In genomic region chr8:105554087-105554486, GRCm38 (mm10) we compare ENCODE assay signal across 8 mouse cellular contexts. TPM values are rescaled to one million over a fixed set of nuclear protein-coding genes. Genes with fewer than 3 reads are reported as not detected.
DNase-seq lines count a peak whose midpoint lies in the region; ATAC-seq and TF ChIP-seq lines count a peak whose summit lies in the region.
"Had no signal": no experiment of that assay in that cellular context is flagged by ENCODE, and none has a peak within 500 bp of the region (broad histone marks: within the 10 kb centered on the region; RNA-seq: fewer than 3 reads in every experiment).

No protein-coding gene starts in this region.

- H3K4me1 ChIP-seq in ES-Bruce4 (ENCODE audit: control insufficient read depth, insufficient read depth, low read length): no peaks in the 10 kb centered on the region
- peaks cover 3% of the 10 kb centered on the region; the same call in 1 of the 2 replicates for H3K4me1 ChIP-seq in embryonic facial prominence, embryonic 10.5 days
- no peaks in the 10 kb centered on the region; the same call in 1 of the 2 replicates for H3K4me1 ChIP-seq in heart, postnatal 0 days (ENCODE audit: control insufficient read depth, insufficient read depth)
- no peaks in the 10 kb centered on the region for H3K4me1 ChIP-seq in kidney, postnatal 0 days (replicated peaks; ENCODE audit: insufficient read depth, low read length)
- H3K4me1 ChIP-seq in liver, embryonic 16.5 days (ENCODE audit: control insufficient read depth, low read depth, low read length): no peaks in the 10 kb centered on the region; the same call in 1 of the 2 replicates

- H3K27me3 ChIP-seq in ES-Bruce4 (ENCODE audit: control insufficient read depth, insufficient read depth, low read length, poor library complexity, severe bottlenecking): no peaks in the 10 kb centered on the region
- no peaks in the 10 kb centered on the region for H3K27me3 ChIP-seq in embryonic facial prominence, embryonic 10.5 days (replicated peaks; ENCODE audit: low read depth, poor library complexity, severe bottlenecking)
- no peaks in the 10 kb centered on the region for H3K27me3 ChIP-seq in heart, postnatal 0 days (ENCODE audit: control insufficient read depth, insufficient read depth, low read length)
- H3K27me3 ChIP-seq in kidney, postnatal 0 days (ENCODE audit: insufficient read depth, low read length): no peaks in the 10 kb centered on the region
- H3K27me3 ChIP-seq in liver, embryonic 16.5 days (ENCODE audit: control insufficient read depth, insufficient read depth, low read depth, low read length): no peaks in the 10 kb centered on the region

- no peak for TF ChIP-seq EP300 in ES-Bruce4 (IDR thresholded peaks at IDR 0.05; ENCODE audit: insufficient read depth, low read depth, low read length)
- no peak for TF ChIP-seq EP300 in heart, postnatal 0 days (IDR thresholded peaks at IDR 0.05; ENCODE audit: low read depth)

- DNase-seq in adrenal gland, postnatal 10 days: peak; percentile 73
- DNase-seq in embryonic facial prominence, embryonic 10.5 days (ENCODE audit: low spot score): peak; percentile 59
- DNase-seq in heart, postnatal 0 days (ENCODE audit: low spot score): peak; percentile 70
- peak; percentile 84 for DNase-seq in kidney, postnatal 0 days (ENCODE audit: low spot score)

- TF ChIP-seq POLR2A in ES-Bruce4 (IDR thresholded peaks at IDR 0.05; ENCODE audit: insufficient read depth, low read length): no peak

- no peak overlapping the region for H3K27ac ChIP-seq in ES-Bruce4 (ENCODE audit: insufficient read depth, low read length)
- H3K27ac ChIP-seq in embryonic facial prominence, embryonic 10.5 days (replicated peaks): no peak overlapping the region
- H3K27ac ChIP-seq in heart, postnatal 0 days (ENCODE audit: low read depth): no peak overlapping the region
- H3K27ac ChIP-seq in kidney, postnatal 0 days: no peak overlapping the region
- no peak overlapping the region for H3K27ac ChIP-seq in liver, embryonic 16.5 days (ENCODE audit: low read length)

- H3K36me3 ChIP-seq in ES-Bruce4 (ENCODE audit: control insufficient read depth, insufficient read depth, low read length, poor library complexity, severe bottlenecking): no peaks in the 10 kb centered on the region
- no peaks in the 10 kb centered on the region for H3K36me3 ChIP-seq in embryonic facial prominence, embryonic 10.5 days (replicated peaks)
- no peaks in the 10 kb centered on the region; the same call in 1 of the 2 replicates for H3K36me3 ChIP-seq in heart, postnatal 0 days (replicated peaks; ENCODE audit: control insufficient read depth, insufficient read depth, low read length)
- H3K36me3 ChIP-seq in kidney, postnatal 0 days (ENCODE audit: insufficient read depth, low read length): 0 out of 2 replicates have a peak, but pooled peaks cover under 1% of the 10 kb centered on the region
- no peaks in the 10 kb centered on the region; the same call in 1 of the 2 replicates for H3K36me3 ChIP-seq in liver, embryonic 16.5 days (ENCODE audit: control insufficient read depth, insufficient read depth)

- H3K4me3 ChIP-seq in ES-Bruce4 (ENCODE audit: low read depth, low read length): no peak overlapping the region
- H3K4me3 ChIP-seq in embryonic facial prominence, embryonic 10.5 days: no peak overlapping the region
- H3K4me3 ChIP-seq in heart, postnatal 0 days (ENCODE audit: low read depth, low read length): no peak overlapping the region
- no peak overlapping the region for H3K4me3 ChIP-seq in kidney, postnatal 0 days (replicated peaks; ENCODE audit: low read depth, low read length)
- H3K4me3 ChIP-seq in liver, embryonic 16.5 days (ENCODE audit: low read depth, low read length): no peak overlapping the region

- ATAC-seq in heart, postnatal 0 days (ENCODE audit: insufficient read depth, low read depth): peak; percentile 73
- peak; percentile 79 for ATAC-seq in kidney, postnatal 0 days (replicated peaks; ENCODE audit: low FRiP score, low read depth)
- peak; percentile 67 for ATAC-seq in liver, embryonic 16.5 days (ENCODE audit: low read depth)
- peak; percentile 72; the same call in 1 of the 2 replicates for ATAC-seq in neutrophil, adult 5-6 weeks (ENCODE audit: extremely low read depth, insufficient number of reproducible peaks, low FRiP score, poor library complexity, severe bottlenecking)

- peak; percentile 84 for TF ChIP-seq CTCF in ES-Bruce4 (IDR thresholded peaks at IDR 0.05; ENCODE audit: low read depth, low read length)
- peak; percentile 97 for TF ChIP-seq CTCF in heart, postnatal 0 days (IDR thresholded peaks at IDR 0.05; ENCODE audit: low read depth)
- peak; percentile 94 for TF ChIP-seq CTCF in kidney, postnatal 0 days (IDR thresholded peaks at IDR 0.05; ENCODE audit: low read depth)

- no peaks in the 10 kb centered on the region for H3K9me3 ChIP-seq in ES-Bruce4 (replicated peaks; ENCODE audit: control insufficient read depth, insufficient read depth, low read length, poor library complexity, severe bottlenecking)
- H3K9me3 ChIP-seq in embryonic facial prominence, embryonic 10.5 days: no peaks in the 10 kb centered on the region
- H3K9me3 ChIP-seq in heart, postnatal 0 days (replicated peaks; ENCODE audit: control insufficient read depth, low read length): no peaks in the 10 kb centered on the region
- no peaks in the 10 kb centered on the region for H3K9me3 ChIP-seq in kidney, postnatal 0 days (replicated peaks; ENCODE audit: low read length)
- H3K9me3 ChIP-seq in liver, embryonic 16.5 days (replicated peaks; ENCODE audit: control insufficient read depth, low read length): no peaks in the 10 kb centered on the region

- no peak overlapping the region for H3K4me2 ChIP-seq in heart, postnatal 0 days (ENCODE audit: low read depth, low read length)
- no peak overlapping the region for H3K4me2 ChIP-seq in kidney, postnatal 0 days (ENCODE audit: low read length)
- H3K4me2 ChIP-seq in liver, embryonic 16.5 days (ENCODE audit: low read depth, low read length): no peak overlapping the region

- no peak overlapping the region for H3K9ac ChIP-seq in ES-Bruce4 (ENCODE audit: low read depth, poor library complexity, severe bottlenecking)
- H3K9ac ChIP-seq in heart, postnatal 0 days (replicated peaks; ENCODE audit: low read depth, low read length): no peak overlapping the region
- no peak overlapping the region for H3K9ac ChIP-seq in kidney, postnatal 0 days (ENCODE audit: low read depth, low read length)
- H3K9ac ChIP-seq in liver, embryonic 16.5 days (ENCODE audit: low read depth, low read length): no peak overlapping the region

RNA-seq across cellular contexts. Expression of gene Atp6v0d1, which starts 11.8 kb away (rescaled TPM):
- 78.4 and 86.5 TPM in 2 replicates for polyA plus RNA-seq in ES-Bruce4 (2011; ENCODE audit: insufficient read depth, insufficient read length, low read depth, missing spikeins)
- 10 to 100 TPM; 92.8 to 94.0 TPM for total RNA-seq in adrenal gland, postnatal 10 days (2021)
- 64.7 and 64.9 TPM in 2 replicates for polyA plus RNA-seq in embryonic facial prominence, embryonic 10.5 days (2016; fragmentation: Nextera tagmentation; extraction: Ambion mirVana)
- total RNA-seq in heart, postnatal 0 days (2014; rRNA removed; ENCODE audit: low replicate concordance): 52.1 and 60.8 TPM in 2 replicates
- polyA plus RNA-seq in heart, postnatal 0 days (2015; fragmentation: Nextera tagmentation; extraction: Ambion mirVana): 57.5 and 58.9 TPM in 2 replicates
- 112 and 122 TPM in 2 replicates for polyA plus RNA-seq in kidney, postnatal 0 days (2015; fragmentation: Nextera tagmentation; extraction: Ambion mirVana)
- 51.0 and 54.0 TPM in 2 replicates for polyA plus RNA-seq in liver, embryonic 16.5 days (2015; fragmentation: Nextera tagmentation; extraction: Ambion mirVana)
- total RNA-seq in neutrophil, adult 5-6 weeks (2017): 71.1 and 86.3 TPM in 2 replicates

RNA-seq across cellular contexts. Expression of gene Hsd11b2, which starts 35.5 kb away (rescaled TPM):
- 0.54 and 0.61 TPM in 2 replicates for polyA plus RNA-seq in ES-Bruce4 (2011; ENCODE audit: insufficient read depth, insufficient read length, low read depth, missing spikeins)
- 1 to 10 TPM; 1.9 to 2.5 TPM for total RNA-seq in adrenal gland, postnatal 10 days (2021)
- polyA plus RNA-seq in embryonic facial prominence, embryonic 10.5 days (2016; fragmentation: Nextera tagmentation; extraction: Ambion mirVana): 18.8 and 22.2 TPM in 2 replicates
- not detected in 2 replicates for total RNA-seq in heart, postnatal 0 days (2014; rRNA removed; ENCODE audit: low replicate concordance)
- 0.18 and 0.25 TPM in 2 replicates for polyA plus RNA-seq in heart, postnatal 0 days (2015; fragmentation: Nextera tagmentation; extraction: Ambion mirVana)
- 42.4 and 44.8 TPM in 2 replicates for polyA plus RNA-seq in kidney, postnatal 0 days (2015; fragmentation: Nextera tagmentation; extraction: Ambion mirVana)
- 0.34 and 0.66 TPM in 2 replicates for polyA plus RNA-seq in liver, embryonic 16.5 days (2015; fragmentation: Nextera tagmentation; extraction: Ambion mirVana)
- not detected in 2 replicates for total RNA-seq in neutrophil, adult 5-6 weeks (2017)
- total RNA-seq: layer of hippocampus, adult 18-20 months had no signal

RNA-seq across cellular contexts. Expression of gene Ripor1, which starts 51.0 kb away (rescaled TPM):
- polyA plus RNA-seq in ES-Bruce4 (2011; ENCODE audit: insufficient read depth, insufficient read length, low read depth, missing spikeins): 26.5 and 27.5 TPM in 2 replicates
- 10 to 100 TPM; 30.4 to 34.5 TPM for total RNA-seq in adrenal gland, postnatal 10 days (2021)
- 13.5 and 15.9 TPM in 2 replicates for polyA plus RNA-seq in embryonic facial prominence, embryonic 10.5 days (2016; fragmentation: Nextera tagmentation; extraction: Ambion mirVana)
- 10.6 and 15.9 TPM in 2 replicates for total RNA-seq in heart, postnatal 0 days (2014; rRNA removed; ENCODE audit: low replicate concordance)
- polyA plus RNA-seq in heart, postnatal 0 days (2015; fragmentation: Nextera tagmentation; extraction: Ambion mirVana): 21.2 and 22.2 TPM in 2 replicates
- 40.9 and 44.4 TPM in 2 replicates for polyA plus RNA-seq in kidney, postnatal 0 days (2015; fragmentation: Nextera tagmentation; extraction: Ambion mirVana)
- 7.3 and 8.3 TPM in 2 replicates for polyA plus RNA-seq in liver, embryonic 16.5 days (2015; fragmentation: Nextera tagmentation; extraction: Ambion mirVana)
- 6.2 and 7.6 TPM in 2 replicates for total RNA-seq in neutrophil, adult 5-6 weeks (2017)

RNA-seq across cellular contexts. Expression of gene Zdhhc1, which starts 57.4 kb away (rescaled TPM):
- 6.8 and 9.2 TPM in 2 replicates for polyA plus RNA-seq in ES-Bruce4 (2011; ENCODE audit: insufficient read depth, insufficient read length, low read depth, missing spikeins)
- total RNA-seq in adrenal gland, postnatal 10 days (2021): 10 to 100 TPM; 15.1 to 18.4 TPM
- polyA plus RNA-seq in embryonic facial prominence, embryonic 10.5 days (2016; fragmentation: Nextera tagmentation; extraction: Ambion mirVana): 19.2 and 20.5 TPM in 2 replicates
- 37.8 and 56.2 TPM in 2 replicates for total RNA-seq in heart, postnatal 0 days (2014; rRNA removed; ENCODE audit: low replicate concordance)
- polyA plus RNA-seq in heart, postnatal 0 days (2015; fragmentation: Nextera tagmentation; extraction: Ambion mirVana): 19.1 TPM in 2 replicates
- 28.0 and 30.5 TPM in 2 replicates for polyA plus RNA-seq in kidney, postnatal 0 days (2015; fragmentation: Nextera tagmentation; extraction: Ambion mirVana)
- polyA plus RNA-seq in liver, embryonic 16.5 days (2015; fragmentation: Nextera tagmentation; extraction: Ambion mirVana): 1.6 and 2.2 TPM in 2 replicates
- 0.47 and 0.86 TPM in 2 replicates for total RNA-seq in neutrophil, adult 5-6 weeks (2017)

Comparison
In these comparisons a context has a peak if more than half of its experiments do, and no peak if none do; other contexts are left out.
1. RNA of gene Hsd11b2, which starts 35.5 kb away (polyA plus RNA-seq): 42.4 to 44.8 TPM in kidney, postnatal 0 days and 18.8 to 22.2 TPM in embryonic facial prominence, embryonic 10.5 days; 0.34 to 0.66 TPM in liver, embryonic 16.5 days, 0.54 to 0.61 TPM in ES-Bruce4 and 0.18 to 0.25 TPM in heart, postnatal 0 days; every median in the first group is over 10 times any median in the second.
2. Peak in every context shown above with its lines, with median percentiles within 50 percentile points of each other: CTCF ChIP-seq, DNase-seq and ATAC-seq.